Mouse (Mus musculus): ENCODE measurements around the gene Pnliprp2.

Pnliprp2 gene

DNA sequence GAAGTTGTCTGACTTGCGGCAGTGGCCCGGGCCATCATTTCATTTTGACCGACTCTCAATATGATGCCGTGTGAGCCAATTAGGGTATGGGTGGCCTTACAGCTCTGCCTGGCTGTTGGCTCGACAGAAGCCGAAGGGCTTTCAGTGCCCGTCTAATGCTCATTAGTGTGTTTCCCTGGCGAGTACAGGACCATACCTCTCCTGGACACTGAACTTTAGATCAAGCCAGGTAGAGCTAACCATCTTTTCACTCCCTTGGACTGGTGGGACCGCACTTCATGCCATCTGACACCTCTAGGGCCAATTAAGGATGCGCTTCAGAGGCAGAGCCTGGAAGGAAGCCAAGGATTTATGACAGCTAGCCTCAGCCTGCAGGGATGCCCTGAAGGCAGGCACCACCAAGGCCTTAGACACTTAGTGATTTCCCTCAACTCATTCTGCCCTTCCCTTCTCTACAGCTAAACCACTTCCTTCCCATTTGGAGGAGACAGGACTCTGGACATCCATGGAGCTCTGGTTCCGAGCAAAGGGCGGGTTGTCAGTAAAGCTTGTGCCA lies 35.7 kb downstream of the Pnliprp2 start:
- no peak for DNase-seq (ENCODE audit: low spot score)

DNA sequence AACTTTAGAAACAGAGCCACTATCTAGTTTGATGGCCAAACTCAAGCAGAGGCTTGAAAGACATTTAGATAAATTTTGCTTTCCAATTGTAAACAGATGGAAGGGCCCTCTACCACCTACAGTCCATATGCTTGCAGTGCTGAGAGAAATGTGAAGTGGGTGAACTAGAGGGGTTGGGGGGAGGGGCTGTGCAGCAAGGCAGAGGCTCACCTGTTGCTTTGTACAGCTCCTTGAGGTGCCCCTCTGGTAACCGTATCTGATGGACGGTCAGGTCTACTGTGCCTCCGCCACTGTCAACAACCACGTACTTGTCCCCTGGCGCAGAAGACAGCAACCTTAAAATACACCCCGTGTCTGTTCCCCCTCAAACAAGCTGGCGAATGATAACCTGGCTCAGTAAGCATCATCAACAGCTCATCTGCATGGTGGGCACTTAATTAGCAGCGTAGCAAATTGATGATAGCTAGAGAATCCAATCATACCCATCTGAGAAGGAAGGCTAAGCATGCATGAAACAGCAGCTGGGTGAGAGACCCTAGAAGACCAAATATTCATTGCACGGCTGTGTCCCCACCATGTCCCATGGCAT lies 45.8 kb downstream of the Pnliprp2 start:
- DNase-seq (ENCODE audit: low spot score): no peak

DNA sequence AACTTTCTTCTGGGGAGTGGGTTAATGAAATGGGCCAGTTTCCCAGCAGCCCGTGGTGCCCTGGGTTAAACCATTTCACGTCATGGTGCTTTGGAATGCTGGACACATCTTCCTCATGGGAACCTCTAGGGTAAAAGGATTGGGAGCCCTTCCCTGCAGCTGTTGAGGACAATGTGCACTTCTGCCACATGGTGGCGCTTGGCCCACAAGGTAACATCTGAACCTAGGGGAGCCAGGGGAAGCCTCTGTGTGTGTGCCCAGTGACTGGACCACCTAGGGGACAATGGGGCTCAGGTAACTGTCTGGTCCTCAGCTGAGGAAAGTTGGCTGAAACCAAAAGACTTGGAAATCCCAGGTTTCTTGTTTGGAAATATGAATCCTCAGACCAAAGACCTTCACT lies 46.8 kb downstream of the Pnliprp2 start:
- DNase-seq (ENCODE audit: low spot score): no peak

DNA sequence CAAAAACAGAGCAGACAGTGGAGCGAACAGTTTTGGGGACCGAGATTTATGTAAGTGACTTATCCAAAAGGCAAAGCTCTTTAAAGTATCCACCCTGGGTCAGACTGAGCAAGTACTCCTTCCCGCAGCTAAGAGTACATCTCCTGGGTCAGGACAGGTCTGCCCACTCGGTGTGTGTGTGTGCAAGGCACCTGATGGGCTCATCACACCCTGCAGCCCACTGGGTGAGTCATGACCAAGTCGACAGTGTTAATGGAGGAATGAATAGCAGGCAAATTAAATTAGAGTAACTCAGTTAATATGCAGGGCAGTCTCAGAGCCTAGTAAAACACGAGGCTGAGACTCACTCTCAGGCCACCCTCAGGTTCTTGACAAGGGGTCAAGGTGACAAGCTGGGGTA lies 49.3 kb downstream of the Pnliprp2 start:
- no peak for DNase-seq (ENCODE audit: low spot score)

DNA sequence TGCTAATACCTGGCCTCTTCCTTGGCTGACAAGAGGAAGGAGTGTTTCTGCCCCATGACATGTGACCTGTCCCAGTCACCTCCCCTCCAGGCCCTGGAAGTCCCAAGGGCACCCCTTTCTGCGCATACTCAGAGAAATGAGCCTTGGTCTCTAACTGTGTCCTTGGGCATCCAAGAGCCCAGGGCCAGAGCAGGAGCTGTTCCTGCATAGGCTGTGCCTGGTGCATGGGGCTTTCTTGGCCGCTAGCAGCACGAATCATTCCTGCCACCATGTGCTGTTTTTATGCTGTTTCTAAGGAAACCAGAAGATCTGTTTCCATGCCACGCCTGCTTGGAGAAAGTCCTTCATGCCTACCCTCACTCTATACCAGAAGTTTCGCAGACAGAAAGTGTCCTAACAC lies 51.0 kb downstream of the Pnliprp2 start:
- no peak for DNase-seq (ENCODE audit: low spot score)

DNA sequence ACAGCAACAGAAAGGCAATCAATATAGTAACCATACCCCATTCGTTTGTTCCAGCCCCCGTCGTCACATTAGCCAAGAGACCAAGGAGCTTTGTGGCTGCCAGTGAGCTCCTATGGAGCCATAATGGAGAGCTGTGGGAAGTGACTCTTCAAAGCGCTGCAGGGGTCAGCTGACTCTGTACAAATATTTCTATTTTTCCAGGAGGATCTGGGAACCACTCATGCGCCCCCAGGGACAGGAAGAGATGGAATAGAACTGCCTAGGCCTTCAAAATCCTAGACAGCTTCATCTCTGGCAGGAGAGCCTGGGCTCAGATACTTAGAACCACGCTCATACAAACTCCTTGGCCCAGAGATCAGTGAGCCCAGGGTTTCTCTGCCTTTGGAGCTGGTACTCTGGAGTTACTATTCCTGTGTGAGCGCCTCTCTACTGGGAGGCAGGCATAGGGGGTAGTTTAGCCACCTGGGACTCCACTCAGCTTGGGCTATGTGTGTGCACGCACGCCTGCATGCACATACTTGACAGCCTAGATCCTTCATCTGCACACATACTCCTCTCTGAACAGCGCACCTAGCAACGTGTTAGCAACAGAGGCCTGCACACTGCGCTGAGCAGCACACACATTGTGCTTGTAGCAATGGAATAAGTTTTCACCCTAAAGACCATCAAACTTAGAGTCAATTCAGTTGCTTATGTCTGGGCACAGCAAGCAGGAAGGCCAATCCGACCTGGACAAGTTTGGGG lies 55.8 kb downstream of the Pnliprp2 start:
- DNase-seq (ENCODE audit: low spot score): no peak

DNA sequence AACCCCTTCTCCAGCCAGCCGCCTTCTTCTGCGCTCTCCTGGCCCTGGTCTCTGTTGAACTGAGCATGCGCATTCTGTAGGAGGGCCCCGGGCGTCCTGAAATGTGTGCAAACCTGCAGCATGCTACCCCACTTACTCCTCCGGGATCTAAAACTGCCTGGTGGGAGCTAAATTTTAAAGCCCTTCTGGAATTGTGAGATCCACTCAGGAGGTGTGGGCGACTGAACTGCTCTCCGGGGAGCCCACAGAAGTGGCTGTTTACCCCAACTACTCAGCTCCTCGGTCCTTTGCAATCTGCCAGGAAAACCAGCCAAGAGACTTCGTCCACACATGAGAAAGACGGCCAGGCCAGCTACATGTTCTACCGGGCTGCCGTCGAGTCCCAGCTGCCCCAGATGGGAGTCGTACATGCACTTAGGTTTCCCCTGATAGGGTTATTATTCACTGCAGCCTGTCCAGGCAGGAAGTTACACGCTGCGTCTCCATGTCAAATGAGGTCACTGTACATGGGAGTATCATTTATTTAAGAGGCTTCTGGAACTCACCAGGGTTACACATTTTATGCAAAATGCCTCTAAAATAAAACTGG lies 57.0 kb downstream of the Pnliprp2 start:
- DNase-seq (ENCODE audit: low spot score): no peak

DNA sequence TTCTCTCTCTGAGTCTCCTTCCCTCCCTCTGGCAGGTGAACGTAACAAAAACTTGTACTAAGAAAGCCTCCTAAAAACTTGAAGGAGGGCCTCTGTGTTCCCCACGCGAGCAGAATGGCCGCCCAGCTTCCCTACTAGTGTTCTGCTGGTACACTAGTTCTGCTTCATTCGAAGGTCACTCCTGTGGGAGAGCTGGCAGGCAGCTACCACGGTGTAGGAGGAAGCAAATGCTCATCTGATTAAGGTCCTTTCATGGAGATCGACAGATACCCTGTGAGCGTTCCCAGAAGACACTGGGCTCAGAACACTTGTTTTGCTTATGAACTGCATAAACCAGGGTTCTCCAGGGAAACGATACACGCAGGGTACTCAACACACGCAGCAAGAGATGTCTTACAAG lies 57.9 kb downstream of the Pnliprp2 start:
- DNase-seq (ENCODE audit: low spot score): no peak

DNA sequence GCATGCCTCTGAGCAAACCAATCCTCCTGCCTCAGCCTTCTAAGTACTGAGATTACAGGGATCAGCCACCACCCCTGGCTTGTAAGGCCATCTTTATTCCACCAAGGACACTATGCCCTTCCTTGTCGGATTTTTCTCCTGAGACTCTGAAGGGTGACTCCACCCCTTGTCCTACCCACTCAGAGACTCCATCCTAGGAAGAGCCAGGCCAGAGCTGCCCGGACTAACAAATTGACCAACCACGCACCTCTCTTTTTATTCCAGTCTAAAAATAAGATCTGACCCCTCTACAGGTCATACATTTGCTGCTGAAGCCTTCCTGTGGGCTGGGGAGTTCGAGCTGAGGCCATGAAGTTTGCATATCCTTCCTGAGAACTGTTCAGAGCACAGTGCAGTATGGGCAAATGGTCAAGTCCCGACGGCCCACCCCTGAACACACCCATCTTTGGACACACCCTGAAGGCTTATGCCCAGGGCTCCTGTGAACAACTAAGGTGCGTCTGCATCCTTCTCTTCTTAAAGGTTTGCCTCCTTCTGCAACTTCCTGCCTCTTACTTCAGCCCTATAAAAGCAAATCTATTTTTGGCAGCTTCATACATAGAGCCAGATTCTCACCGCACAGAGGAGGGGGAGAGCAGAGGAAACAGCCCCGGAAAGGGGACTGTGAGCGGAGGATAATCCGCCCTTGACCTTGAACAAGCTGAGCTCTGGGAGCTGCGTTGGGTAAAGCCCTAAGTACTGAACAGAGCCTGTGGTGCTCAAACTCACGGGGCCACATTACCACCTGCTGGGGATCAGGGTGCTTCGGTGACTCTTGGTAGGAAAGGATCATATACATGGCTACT lies 59.3 kb downstream of the Pnliprp2 start:
- peak; percentile 9 for DNase-seq (ENCODE audit: low spot score)

DNA sequence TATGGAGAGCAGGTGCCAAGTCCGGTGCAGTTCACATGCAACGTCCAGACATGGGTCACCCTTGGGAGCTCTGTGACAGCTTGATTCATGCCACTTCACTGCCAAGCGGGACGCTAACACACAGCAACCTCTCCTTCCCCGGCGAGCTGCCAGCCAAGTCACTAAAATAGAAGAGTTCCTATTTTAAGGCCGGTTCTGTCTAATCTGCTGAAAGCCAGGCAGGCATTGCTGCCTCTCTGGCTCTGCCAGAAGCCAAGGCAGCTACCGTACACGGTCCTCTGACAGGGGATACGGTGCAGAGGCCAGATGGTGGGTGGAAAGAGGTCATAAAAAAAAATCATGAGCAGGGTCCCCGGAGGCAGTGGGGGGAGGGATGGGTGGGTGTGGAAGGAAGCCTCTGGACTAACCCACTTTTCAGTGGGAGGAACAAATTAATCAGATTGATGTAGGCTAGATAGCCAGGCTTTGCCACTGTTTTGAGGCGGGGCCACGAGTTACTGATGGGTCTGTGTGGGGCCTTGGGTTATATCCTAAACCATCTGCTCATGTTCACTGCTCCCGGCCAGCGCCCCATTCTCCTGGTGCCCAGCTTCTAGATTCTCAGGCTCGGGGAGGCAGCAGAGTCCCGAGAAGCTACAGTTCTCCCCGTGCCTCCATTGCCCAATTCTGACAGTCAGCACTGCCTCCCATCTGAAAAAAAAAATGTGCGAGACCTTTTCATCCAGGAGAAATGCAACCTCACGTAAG lies 63.1 kb downstream of the Pnliprp2 start:
- DNase-seq (ENCODE audit: low spot score): no peak

DNA sequence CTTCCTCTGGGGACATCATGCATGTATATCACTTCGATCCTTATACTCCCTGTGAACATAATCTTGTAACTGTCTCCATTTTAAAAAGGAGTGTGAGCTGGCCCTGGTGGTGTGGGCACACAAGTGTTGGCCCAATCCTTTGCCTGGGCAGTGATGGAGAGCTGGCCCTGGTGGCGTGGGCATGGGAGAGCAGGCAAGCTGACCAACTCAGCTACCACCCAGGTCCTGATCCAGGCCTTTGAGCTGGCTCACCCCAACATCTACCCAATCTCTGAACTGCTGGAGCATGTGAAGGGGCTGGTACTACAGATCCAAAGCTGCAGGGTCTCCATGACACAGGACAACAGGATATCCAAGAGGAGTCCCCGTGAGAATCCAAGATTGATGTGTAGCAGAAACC lies 63.8 kb downstream of the Pnliprp2 start:
- DNase-seq (ENCODE audit: low spot score): no peak

DNA sequence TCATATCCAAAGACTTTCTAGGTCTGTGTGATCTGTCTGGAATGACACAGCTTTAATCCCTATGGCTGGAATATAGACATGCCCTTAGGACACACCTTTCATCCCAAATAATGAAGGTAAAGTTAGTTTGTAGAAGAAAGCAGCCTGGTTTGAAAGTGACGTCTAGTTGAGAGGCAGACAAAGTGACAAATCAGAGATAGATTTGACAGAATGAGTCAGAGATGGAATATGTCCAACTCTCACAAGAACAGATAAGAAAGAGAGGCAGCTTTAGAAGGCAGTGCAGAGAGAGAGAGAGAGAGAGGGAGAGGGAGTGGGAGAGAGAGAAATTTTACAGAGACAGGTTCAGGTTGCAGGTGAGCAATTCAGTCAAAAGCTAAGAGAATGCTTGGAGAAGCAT lies 64.8 kb downstream of the Pnliprp2 start:
- DNase-seq (ENCODE audit: low spot score): no peak
